Mouse (Mus musculus) kidney, postnatal 10 days (tissue): ENCODE data around the gene Rsbn1l.

Source experiments
- DNase-seq: peaks from one replicate; pipeline ENCODE4 v3.0.0; 2021; ENCODE audit warnings: mixed read lengths

Rsbn1l gene

GRCm38 (mm10) chr5:20956298-20956697 is at the start of gene Rsbn1l:
Rsbn1l (minus strand) TSS chr5:20956398.
- DNase-seq = no peak

- DNase-seq = no peak
Measured at GRCm38 (mm10) chr5:21002723-21003122, 46.5 kb upstream of the Rsbn1l start.

GRCm38 (mm10) chr5:21001622-21002315 is 45.6 kb upstream of the Rsbn1l start:
- DNase-seq = no peak

DNA sequence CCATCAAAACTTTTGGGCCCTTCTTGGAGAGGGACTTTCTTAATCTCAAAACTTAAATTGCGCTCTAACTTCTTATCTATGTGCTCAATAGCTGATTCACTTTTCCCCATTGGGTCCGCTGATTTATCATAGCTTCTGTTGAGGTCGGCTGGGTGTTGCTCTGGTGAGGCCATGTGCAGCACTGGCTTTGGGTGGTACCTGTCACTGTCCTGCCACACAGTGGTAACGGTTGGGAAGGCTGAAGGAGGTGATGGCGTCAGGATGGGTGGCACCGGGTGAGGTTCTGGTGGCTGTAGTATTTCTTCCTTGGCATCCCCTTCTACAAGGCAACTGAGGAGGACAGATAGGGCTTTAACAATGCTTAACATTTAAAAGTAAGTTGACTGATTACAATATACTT is 42.2 kb upstream of the Rsbn1l start:
- no peak for DNase-seq

- no peak for DNase-seq
Measured at GRCm38 (mm10) chr5:20997555-20997954, 41.4 kb upstream of the Rsbn1l start.

GRCm38 (mm10) chr5:20990062-20990809 is 34.0 kb upstream of the Rsbn1l start:
- no peak for DNase-seq

GRCm38 (mm10) chr5:20986271-20986670 is 30.1 kb upstream of the Rsbn1l start:
- peak; percentile 19 for DNase-seq

GRCm38 (mm10) chr5:20983505-20983904 is 27.3 kb upstream of the Rsbn1l start:
- no peak for DNase-seq

- no peak for DNase-seq
Measured at GRCm38 (mm10) chr5:20974690-20975089, 18.5 kb upstream of the Rsbn1l start.

DNA sequence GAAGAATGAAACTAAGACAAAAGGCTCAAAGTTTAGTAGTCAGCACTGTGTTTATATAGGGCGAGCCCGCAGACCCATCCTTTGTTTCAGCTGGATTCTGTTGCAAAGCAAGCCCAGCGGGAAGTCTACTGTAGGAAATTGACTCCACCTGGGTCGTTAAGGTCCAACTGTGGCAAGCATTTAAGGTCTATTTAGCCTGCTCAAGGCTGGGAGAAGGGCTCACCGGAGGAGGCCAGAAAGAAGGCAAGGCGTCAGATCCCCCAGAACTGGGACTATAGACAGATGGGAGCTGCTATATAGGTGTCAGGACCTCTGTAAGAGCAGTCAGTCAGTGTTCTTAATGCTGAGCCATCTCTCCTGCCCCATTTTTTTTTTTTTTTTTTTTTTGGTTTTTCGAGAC is 17.8 kb upstream of the Rsbn1l start:
- DNase-seq = no peak

DNA sequence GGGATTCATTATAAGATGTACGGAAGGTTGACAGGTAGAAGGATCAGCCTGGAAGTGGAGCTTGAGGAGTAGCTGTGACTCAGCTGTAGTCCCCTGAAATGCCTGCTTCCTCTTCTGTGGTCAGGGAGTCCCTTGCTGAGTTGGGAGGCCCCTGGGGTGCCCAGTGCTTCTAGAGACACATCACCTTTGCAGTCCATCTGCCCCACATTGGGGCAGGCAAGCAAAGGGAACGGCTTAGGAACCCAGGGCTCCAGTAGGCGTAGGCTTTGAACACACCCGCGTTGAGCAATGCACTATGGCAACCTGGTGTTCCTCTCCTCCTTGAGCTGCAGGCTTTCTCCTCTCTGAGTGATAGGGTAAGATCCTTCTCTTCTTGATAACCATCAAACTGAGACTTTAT is 16.9 kb upstream of the Rsbn1l start:
- no peak for DNase-seq

- DNase-seq = peak; percentile 68
Measured at GRCm38 (mm10) chr5:20968963-20969362, 12.8 kb upstream of the Rsbn1l start.

DNA sequence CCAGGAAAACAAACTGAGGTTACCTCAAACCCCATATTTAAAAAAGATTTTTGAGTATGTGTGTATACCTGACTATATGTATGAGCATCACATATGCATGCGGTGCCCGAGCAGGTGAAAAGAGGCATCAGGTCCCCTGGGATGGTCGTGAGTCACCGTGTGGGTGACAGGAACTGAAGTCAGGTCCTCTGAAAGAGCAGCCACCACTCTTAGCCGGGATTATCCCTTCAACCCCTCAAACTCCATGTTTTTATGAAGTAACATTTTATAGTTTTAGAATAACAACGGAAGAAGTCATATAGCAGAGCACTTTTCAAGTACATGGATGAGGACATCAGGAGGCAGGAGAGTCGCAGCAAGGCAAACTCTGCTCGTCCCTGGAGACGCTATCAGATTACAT is 12.3 kb upstream of the Rsbn1l start:
- DNase-seq = no peak

DNA sequence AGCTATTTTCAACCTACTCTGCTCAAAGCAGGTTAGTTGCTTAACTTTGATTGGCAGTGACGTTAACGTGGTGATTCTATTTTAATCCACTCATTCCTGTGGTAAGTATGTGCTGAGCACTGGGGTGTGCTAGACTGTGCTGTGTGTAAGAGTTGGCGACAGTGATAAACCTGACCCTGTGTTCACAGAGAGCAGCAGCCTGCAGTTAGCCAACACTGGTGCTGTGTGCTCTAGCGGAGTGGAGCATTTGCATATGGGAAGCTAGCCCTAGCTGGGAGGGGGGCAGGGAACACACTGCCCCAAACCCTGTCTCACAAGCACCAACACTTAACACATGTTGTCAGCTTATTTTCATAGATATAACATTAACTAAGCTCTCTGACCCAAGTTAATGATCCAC is 11.7 kb upstream of the Rsbn1l start:
- peak; percentile 68 for DNase-seq

GRCm38 (mm10) chr5:20964446-20964845 is 8.2 kb upstream of the Rsbn1l start:
- no peak for DNase-seq

- DNase-seq = no peak
Measured at GRCm38 (mm10) chr5:20963295-20963694, 7.1 kb upstream of the Rsbn1l start.

GRCm38 (mm10) chr5:20960927-20961326 is 4.7 kb upstream of the Rsbn1l start:
- no peak for DNase-seq

DNA sequence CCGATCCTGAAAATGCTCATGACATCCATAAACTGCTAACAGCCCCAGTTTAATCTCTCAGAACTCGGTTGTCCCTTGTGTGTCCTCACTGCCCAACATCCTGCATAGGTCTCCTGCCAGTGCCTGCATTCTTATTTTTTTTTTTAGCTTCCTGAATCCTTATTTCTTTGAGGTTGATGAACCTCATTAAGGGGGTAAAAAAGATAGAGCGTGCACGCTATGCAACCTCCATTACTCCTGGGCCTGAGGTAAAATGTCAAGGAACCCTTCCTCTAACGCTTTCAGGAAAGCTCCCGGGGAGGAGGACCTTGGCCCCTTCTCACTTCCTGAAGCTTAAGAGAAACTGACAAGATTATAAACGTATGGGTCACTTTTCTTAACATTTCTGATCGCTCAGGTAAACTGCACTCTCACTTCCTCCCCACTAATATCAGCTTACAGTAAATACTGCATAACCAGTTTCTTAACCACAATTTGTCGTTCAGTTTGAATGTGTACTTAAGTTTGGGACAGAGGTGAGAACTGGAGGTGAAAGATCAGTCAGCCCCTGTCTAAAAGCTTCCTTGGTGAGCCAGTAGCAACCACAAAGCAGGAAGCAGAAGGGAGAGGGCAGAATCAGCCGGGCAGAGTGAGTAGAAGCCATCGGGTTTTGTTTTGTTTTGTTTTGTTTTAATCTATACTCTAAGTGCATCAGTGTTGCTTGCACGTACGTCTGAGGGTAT is 923 bp downstream of the Rsbn1l start:
- DNase-seq = no peak

DNA sequence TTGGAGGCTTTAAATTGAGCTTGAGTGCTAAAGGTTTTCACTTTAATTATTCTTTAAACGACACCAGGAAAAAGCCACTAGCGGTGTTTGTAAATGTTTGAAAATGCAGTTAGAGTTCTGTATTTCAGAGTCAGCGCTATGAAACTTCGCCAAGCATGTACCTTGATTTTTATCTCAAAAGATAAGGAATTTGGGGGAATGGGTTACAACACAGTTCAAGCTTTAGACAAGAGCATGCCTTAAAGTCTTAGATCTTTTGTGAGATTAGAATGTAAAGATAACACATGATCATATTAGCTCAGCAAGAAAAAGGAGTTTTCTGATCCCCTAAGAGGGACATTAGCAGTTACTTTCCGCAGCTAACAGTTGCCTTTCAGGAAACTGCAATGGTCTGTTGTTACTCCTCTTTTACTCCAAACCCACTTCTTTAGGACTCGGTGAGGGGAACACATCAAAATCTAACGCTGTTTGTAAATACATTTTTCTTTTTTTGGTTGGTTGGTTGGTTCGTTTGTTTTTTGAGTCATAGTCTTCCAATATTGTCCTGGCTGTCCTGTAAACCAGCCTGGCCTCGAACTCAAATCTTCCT is 3.8 kb downstream of the Rsbn1l start:
- DNase-seq = no peak

- DNase-seq = peak; percentile 97
Measured at GRCm38 (mm10) chr5:20951666-20952281, 4.4 kb downstream of the Rsbn1l start.

DNA sequence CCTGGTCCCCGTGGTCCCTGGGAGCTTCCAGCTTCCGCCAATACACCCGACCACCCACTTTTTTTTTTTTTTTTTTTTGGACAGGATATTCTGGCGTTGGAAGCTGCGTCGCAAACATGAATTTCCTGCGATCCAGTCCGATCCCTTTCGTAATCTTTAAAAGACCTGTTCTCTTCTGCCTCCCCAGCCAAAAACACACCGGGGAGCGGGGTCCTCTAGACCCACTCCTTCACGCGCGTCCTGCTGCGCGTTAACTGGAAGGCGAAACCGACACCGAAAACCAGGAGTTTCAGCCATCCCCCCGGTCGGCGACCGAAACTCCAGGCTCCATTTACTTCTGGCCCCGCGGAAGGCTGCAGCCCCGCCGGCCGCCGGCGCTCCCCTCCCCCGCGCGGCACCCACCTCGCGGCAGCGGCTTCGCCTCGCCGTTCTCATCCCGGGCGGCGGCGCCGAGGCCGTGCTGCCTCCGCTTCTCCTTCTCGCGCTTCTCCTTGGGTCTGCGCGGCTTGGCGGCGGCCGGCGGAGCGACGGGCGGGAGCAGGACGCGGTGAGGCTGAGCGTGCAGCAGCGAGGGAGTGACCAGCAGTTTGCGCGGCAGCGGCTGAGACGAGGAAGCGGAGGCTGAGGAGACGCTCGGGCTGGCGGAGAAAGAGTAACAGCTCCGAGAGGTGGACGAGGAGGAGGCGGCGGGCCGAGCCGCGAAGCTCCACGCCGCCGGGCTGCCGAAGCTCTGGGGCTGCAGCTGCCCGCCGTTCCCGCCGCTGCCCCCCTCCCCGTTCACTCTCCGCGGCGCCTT is 5.1 kb downstream of the Rsbn1l start:
- DNase-seq = peak; percentile 75

DNA sequence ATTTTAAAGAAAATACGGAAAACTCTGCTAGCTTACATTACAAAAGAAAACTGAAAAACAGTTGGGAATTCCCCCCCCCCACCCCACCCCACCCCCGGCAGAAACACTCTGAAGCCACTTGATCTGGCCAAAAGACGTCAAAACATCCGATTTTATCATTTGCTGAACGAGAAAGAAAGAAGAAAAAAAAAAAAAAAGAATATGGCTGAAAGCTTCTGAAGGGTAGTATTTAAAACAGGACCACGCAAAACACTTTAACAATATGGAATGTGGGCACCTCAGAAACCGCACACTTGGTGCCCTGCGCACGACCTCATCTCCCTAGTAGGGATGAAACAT is 5.7 kb downstream of the Rsbn1l start:
- DNase-seq = no peak
